Mouse (Mus musculus) hindlimb bud, embryonic 11.5 days (tissue): ENCODE results near the gene C1qtnf1.

Source experiments
- DNase-seq: peaks from one replicate; pipeline ENCODE4 v3.0.0-alpha.2; 2012; ENCODE audit warnings: low read depth, low spot score; ENCODE audit errors: extremely low spot score

Gene C1qtnf1

DNA sequence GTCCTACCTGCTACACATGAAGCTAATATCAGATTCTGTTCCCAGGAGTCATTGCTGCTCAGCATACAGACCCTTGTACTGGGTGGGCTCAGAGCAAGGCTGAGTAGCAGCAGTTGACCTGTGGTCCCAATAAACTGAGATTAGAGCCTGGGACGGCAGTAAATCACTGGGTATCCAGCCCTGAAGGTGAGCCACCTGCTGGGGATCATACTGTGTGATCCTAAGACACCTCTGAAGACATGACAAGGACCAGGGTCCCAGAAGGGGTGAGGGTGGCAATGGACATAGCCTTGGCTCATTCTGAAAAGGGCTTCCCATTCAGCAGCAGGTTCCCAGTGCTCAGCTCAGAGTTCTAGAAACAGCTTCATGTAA, 17.9 kb upstream of the C1qtnf1 start:
- no peak for DNase-seq

DNA sequence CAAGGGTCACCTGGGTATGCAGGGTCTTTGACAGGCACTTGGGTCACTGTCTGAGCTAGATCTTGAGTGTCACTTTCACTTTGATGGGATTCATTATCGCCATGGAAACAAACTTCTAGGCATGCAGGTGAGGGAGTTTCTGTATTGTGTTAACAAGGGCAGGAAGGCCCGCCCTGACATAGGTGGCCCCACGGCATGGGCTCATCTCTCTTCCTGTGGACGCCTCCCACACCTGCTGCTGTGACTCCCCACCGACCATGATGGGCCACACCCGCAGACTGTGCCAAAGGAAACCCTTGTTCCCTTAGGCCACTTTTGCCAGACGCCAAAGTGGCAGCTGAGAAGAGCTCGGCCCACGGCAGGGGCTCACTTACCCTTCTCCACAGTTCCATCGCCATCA, 17.5 kb upstream of the C1qtnf1 start:
- DNase-seq: no peak

DNA sequence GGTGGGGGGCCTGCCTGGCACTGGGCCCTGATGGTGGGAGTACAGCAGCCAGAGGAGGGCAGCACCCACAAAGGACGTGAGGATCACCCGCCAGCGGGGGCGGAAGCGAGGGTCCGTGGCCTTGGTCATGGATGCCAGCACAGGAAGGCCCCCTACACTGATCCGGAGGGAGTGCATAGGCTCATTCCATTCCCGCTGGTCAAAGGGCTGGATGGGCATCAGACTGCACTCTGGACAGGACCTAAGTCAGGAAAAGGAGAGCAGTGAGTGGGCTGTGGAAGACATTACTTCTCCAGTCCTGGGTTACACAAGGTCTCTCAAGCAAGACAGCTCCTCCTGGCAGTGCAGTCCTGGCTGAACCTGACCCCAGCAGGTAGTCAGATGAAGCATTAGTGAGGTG, 16.7 kb upstream of the C1qtnf1 start:
- no peak for DNase-seq

DNA sequence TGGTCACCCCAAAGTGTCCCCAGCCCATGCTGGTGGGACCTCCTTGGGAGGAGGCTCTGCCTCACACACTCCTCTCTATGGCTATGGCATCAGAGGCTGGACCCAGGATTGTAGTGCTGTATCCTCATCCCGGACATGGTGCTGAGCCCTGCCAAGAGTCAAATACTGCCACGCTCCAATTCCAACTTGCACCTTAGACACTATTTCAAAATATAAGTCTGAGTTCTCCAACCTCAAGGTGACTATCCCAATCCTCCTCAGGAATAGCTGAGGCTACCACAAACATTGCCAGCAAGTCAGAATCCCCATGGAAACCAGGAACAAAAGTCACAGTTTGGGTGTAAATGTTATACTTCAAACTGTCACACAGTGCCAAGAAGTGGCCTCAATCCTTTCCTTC, 15.4 kb upstream of the C1qtnf1 start:
- no peak for DNase-seq

DNA sequence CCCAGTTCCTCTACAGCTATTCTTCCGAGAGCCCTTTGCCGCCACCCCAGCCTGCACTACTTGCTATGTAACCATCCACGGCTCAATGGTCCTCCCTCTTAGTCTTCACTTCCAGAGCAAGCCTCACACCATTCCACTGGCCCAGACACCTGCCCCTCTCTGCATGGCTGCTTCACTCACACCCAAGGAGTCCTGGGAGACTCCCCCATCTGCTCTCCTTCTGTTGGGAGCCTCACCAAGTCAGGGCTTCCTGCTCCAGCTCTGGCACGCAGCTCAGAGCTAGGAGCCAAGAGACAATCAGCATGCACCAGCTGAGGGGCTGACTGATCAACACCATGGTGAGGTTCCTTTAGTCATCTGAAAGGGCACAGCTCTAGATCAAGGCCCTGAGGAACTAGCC, 14.9 kb upstream of the C1qtnf1 start:
- DNase-seq: no peak

DNA sequence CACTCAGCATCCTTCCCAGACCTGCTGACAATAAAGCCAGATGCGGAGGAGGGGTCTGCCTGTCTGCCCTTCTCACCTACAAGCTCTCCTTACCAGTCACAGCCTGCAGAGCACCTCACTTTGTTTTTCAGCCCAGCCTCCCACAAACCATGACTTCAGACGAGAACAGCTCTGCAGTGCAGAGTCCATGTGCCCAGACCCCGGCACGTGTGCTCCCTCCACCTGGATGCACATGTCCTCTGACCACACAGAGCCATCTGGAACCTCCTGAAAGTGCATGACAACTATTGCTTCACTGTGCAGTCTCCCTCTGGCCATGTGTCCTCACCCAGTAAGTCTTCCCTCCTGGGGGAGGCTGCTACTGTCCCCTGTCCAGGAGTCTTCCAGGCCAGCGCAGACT, 13.7 kb upstream of the C1qtnf1 start:
- DNase-seq: no peak

DNA sequence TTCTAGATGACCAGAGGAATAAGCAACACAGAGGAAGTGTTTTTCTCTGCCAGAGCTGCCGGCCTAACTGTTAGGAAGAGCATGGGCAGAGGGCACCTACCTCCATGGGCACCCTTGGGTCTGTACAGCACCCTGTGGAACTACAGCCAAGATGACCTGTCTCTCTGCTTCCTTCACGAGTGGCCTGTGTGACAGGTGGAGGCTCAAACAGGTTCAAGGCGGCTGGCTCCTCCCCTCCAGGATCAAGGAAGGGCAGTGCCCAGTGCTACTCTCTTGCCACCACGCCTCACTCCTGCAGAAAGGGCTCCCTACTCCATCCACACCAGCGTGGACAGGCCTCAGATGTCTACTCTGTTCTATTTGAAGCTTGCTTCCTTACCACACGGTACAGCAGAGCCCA, 12.4 kb upstream of the C1qtnf1 start:
- no peak for DNase-seq

DNA sequence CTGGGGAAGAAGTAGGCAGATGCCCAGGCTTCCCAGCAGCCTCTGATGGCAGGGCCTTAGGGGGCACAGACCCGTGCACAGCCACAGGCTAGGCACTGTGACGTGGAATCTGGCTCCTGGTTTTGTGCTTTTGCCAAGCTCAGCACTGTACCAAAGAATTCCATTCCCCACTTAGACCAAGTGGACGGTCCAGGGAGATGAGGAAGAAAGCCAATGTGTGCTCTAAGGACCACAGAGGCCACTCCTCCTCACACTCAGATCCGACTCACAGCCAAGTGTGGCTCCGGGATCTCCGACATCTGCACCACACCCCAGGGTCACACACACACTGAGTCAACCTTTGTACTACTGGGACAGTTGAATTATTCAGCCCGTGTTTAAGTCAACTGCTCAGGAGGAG, 12.0 kb upstream of the C1qtnf1 start:
- DNase-seq: no peak

DNA sequence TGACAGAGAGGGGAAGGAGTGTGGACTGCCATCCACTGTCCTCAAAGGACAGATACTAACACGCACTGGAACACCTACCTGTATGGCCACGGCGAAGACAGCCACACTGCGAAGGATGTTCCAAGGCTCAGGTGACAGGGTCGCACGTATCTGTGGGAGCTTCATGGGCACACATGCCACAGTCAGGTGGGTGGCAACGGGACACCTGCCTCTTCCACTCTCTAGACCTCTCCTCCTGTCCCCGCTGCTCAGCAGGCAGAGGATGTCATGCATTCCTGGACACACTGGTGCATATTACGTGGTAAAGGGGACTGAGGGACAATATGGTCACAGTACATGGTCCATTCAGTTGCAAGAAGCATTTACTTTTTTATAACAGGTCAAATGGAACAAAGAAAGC, 10.5 kb upstream of the C1qtnf1 start:
- DNase-seq: no peak

DNA sequence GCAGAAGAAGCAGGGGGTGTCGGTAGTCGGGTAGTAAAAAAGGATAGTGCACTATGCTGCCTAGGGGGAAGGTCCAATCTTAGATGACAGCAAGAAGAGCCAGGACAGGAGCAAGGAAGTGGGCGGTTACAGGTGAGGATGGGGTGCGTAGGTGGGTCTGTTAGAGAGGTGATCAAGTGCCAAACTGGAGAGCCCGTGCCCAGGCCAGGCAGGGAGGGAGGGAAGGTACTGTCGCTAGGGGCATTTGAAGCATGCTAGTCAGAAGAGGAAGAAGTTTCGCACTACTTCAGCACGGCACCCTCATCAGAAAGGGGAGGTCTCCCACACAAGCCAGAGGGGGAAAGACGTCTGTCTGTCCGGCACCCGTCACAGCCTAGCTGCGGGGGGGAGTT, 9.6 kb upstream of the C1qtnf1 start:
- DNase-seq: no peak

DNA sequence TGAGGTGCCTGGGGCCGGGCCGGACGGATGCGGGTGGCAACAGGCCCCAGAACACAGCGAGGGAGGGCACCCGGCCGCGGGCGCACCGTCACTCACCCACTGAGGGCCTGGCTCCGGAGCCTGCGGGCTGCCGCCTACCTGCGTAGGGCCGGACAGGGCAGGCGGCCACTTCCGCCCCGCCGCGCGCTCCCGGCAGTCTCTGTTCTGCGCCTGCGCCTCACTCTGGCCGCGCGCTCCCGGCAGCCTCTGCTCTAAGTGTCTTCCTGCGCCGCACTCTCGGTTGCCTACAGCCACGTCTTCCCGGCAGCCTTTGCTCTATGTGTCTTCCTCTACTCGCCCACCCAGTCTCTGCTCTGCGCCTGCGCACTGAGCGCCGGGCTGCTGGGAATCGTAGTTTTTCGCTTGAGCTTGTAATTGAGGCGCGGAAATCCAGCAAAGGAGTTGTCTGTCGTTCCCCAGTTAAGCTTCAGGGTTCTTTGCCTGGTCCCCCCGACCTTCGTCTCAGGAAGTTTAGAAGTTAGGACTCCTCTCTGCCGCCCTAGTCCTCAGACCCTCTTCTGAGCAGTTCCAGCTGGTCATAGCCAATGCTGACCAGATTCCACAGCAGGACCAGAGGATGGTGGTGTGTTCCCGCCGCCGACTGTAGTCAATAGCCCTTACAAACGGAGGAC, 9.0 kb upstream of the C1qtnf1 start, which contains the start of gene Cant1:
Cant1 (minus strand) TSS at position 253 of the 671 bp plus-strand sequence.
- peak; percentile 92 for DNase-seq

DNA sequence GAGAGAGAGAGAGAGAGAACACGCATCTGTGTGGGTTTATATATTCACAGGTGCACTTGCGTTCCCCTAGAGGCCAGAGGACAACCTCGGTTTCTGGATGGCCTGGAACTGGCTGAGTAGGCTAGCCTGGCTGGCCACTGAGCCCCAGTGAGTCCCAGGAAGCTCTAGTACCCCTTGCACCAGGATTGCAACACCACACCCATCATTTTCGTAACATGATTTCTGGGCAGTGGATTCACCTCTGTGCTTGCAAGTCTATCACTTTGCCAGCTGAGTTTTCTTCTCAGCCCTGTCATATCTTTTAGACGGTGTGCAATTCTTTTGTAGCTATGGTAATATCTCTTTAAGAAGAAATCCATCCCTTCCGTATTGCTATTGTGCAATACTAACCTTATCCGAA, 7.7 kb upstream of the C1qtnf1 start:
- no peak for DNase-seq

DNA sequence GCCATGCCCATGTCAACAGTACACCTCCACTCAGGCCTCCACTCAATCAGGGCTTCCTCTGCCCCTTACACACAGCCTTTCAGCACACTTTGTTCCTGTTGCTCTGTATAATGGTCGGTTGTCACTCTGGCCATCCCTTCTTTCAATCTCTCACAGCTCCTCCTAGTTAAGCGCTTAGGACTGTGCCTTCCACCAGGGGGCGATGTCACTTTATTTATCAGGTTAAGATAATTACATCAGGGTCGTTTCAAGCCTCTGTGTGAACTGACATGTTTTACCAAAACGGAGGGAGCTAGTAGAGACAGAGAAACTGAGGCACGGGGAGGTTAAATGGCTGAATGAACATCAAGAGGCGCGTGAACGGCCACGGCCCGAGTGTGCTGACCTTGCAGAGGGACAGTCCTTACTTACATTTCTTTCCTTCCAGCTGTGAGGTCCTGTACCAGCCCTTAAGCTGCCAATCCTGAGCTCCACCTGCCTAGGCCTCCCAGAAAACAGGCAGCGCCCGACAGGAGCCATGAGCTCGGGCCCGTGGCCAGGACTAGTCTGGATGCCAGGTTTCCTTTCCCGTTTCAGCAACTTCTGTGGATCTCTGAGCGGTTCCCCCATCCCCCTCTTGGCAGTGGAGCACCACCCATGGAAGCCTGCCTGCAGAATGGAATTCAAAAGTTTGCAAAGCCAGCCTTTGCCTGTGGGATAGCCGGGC, 4.6 kb upstream of the C1qtnf1 start:
- peak; percentile 64 for DNase-seq

DNA sequence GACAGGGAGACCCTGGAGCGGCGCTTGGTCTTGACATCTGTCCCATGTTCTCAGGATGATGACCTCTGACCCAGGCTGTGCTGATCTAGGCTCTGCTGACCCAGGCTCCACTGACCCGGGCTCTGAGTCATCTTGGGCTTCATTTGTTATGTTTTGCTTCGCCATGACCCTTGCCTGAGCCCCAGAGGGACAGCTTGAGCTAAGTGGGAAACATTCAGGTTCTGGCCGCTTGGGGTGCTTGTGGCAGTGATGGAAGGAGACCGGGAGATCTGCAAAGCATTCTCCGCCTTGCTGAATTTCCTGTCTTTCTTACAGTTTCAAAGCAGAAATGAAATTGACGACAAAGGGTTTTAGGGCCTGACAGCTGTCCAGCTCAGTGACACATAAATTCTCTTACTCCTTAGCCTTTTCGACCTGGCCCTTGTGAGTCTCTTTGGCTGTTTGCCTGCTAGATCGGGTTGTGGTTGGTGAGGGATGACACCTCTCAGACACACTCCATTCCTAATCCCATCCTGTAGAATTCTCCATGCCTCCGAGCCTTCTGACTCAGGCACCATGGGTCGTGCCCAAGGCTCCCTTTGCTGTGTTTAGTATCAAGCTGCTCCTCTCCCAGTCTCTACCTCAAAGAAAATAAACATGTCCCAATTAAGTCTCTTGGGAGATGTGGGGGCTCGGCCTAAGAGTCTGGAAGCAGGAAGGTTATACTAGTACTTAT, 3.2 kb upstream of the C1qtnf1 start:
- no peak for DNase-seq

DNA sequence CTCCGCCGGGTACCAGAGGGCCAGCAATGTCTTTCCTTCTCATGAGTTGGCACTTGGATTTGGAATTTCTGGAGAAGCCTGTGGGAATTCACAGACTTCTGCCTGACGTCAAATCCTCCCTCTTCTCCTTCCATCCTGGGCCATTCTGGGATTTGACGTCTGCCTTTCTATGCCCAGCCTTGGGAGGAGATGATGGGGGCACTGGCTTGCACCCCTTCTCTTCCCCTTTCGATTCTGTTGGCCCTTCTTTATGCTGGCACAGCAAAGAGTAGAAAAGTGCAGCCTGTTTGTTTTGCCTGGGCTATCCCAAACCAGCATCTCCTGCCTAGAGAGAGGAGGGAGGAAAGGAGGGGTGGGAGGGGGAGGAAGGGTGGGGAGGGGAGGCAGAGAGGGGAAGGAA, 1.2 kb upstream of the C1qtnf1 start:
- no peak for DNase-seq

DNA sequence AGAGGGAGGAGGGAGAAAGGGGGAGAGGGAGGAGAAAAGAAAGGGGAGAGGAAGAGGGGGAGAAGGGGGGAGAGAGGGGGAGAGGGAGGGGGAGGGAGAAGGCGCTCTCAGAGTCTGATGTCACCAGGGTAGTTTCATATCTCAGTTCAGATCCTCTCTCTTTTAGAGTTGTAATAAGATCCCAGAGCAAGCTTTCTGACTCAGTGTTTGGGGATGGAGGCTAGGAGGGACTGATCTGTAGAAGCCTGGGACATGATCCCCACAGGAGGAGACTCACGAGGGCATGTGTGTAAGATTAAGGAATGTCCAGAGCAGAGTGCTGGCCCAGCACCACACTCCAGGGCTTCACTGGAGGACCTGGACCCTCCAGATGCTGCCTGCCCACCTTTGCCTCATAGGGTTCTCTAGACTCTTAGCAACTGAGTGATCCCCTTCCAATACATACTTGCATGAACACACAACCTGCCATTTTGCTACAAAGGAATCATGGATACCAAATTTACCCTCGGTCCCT, 680 bp upstream of the C1qtnf1 start:
- DNase-seq: no peak

DNA sequence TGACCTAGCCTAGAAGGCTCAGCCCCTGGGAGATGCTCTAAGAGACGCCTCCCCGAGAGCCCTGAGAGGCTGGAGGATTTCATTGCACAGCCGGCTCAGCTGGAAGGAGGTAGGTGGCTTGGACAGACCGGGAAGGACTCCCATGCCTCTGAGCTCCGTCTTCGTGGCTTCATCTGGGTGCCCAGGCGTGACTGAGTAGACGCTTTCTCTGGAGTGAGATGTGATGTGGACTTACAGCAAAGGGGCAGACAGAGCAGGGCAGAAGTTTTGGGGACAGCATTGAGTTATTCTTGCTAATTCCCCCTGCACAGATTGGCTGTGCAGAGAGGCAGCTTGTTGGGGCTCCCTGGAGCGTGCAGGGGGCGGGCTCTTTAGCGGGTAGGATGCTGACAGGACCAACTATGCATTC, 461 bp downstream of the C1qtnf1 start:
- DNase-seq: no peak

DNA sequence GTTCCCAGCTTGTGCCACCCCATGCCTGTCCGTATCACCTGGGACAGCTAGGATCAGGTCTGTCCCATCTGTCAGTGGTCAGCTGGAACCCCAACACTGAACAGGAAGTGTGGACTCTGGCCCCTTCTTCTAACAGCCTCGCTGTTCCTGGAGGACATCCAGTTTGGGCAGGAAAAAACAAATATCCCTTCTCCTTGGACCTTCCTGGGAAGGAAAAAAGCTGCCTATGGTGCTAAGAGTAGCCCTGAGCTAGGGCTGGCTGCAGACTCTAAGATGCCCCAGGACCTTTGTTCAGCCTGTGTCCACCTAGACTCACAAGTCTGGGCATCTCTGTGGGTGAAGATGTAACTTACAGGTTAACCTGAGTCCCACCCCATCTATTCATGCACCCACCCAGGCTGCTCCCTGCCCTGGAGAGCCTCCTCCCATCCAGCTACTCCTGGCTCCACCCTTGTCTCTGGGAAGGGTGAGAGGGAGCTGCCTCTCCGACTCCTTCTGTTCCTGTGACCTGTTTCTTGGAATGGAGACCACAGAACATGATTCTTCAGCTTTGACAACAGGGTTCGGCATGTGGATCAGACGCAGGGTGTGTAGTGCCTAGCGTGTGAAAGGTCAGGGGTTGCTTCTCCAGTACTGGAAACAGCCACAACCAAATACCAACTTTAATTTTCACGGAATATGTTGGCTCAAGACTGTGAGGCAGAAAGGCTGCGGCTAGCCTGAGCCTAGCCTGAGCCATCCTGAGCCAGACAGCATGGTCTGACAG, 1.1 kb downstream of the C1qtnf1 start:
- no peak for DNase-seq

DNA sequence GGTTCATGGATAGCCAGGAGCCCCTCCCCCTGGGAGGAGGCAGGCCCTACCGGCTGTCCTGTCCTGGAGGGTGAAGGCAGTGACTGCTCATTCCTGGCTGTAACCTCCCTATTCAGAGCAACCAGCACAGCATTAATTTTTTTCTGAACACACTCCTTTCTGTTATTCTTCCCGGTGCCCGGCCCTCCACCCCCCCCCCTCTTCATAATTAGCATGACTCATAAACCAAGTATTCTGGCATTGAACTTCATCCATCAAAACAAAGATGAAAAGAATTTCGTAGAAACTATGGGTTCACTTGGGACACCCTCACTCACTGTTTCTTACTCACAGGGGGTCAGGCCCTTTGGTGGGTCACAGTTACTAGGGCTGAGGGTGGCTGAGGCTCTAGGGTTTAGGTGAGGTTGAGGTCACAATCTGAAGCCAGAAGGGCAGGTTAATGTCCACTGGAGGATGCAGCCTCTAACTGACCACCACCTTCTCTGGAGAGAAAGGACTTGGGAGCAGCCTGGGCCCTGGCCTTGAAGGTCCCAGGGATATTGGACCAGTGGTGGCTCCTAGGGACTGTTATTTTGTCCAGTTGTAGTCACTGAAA, 2.4 kb downstream of the C1qtnf1 start:
- DNase-seq: no peak

DNA sequence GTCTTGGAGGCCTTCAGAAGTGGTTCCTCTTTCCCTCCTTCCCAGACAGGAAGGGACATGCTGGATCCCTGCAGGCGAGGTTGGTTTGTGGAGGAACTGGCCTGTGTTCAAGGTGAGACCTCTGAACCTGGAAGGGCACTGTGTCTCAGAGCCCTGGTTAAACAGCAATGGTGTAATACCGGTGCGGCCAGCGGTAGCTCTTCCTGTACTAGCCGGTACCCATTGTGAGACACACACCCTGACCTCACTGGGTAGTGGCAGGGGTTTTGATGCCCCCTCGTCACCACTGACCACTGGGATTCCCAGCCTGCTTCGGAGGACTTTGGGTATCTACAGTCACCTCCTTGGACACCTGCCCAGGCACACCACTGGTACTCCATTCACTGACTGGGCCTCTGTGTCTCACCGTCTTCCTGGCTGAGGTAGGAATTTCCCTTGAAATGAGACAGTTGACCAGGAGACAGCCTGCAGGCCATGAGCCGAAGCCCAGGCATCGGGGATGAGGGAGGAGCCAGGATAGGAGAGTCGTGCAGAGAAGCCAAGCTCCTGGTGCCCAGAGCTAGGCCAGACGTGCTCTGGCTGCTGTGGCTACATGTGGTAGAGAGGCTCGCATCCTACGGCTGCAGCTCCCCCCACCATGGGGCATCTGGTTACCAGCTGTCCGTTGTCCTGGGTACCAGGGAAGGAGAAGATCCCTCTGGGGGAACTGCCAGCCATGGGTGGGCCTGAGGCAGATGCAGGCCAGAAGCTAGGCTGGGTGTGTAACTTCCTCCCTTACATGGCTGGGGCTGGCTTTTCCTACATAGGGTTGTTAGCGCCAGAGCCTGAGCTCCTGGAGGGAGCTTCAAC, 3.3 kb downstream of the C1qtnf1 start:
- DNase-seq: no peak
